Mouse (Mus musculus): Measurements from ENCODE around the gene Rhoa.

GRCm38 (mm10) chr9:108305170-108305569 is 759 bp upstream of the Rhoa start:
- TF ChIP-seq CTCF (IDR thresholded peaks at IDR 0.05; ENCODE audit: borderline replicate concordance, control insufficient read depth, extremely low read depth, insufficient read depth, low read length, poor library complexity) (no peak), POLR2A (IDR thresholded peaks at IDR 0.05; ENCODE audit: control insufficient read depth, extremely low read depth, insufficient read depth, low read length, poor library complexity) (no peak)

Measured in thymus, adult 2 months (tissue).